Mouse (Mus musculus) intestine, embryonic 15.5 days (tissue): ENCODE results near the gene Kcna3. TPM values are rescaled to one million over a fixed set of nuclear protein-coding genes. Genes with fewer than 3 reads are reported as not detected.

Experiments used
- ATAC-seq: fragments of 200-750 bp; cut with Nextera tagmentation; 2 replicates; pipeline ENCODE4 v1.8.0; 2017; ENCODE audit warnings: moderate TSS enrichment, moderate library complexity
- H3K27ac ChIP-seq: fragments of 300-500 bp; sonication (generic); 2 replicates; pipeline ENCODE4 v1.5.1; 2015; ENCODE audit warnings: mild to moderate bottlenecking, inconsistent platforms
- H3K27me3 ChIP-seq: fragments of 300-500 bp; sonication (generic); replicated peaks from 2 replicates; pipeline ENCODE4 v1.6.1; 2015; ENCODE audit warnings: inconsistent platforms
- H3K36me3 ChIP-seq: fragments of 300-500 bp; sonication (generic); 2 replicates; pipeline ENCODE4 v1.6.1; 2015; ENCODE audit warnings: inconsistent platforms
- H3K4me1 ChIP-seq: fragments of 300-500 bp; sonication (generic); replicated peaks from 2 replicates; pipeline ENCODE4 v1.6.1; 2015; ENCODE audit warnings: inconsistent platforms
- H3K4me2 ChIP-seq: fragments of 300-500 bp; sonication (generic); replicated peaks from 2 replicates; pipeline ENCODE4 v1.6.1; 2015; ENCODE audit warnings: mild to moderate bottlenecking, inconsistent platforms
- H3K4me3 ChIP-seq: fragments of 300-500 bp; sonication (generic); replicated peaks from 2 replicates; pipeline ENCODE4 v1.5.1; 2015; ENCODE audit warnings: inconsistent platforms
- H3K9ac ChIP-seq: fragments of 300-500 bp; sonication (generic); 2 replicates; pipeline ENCODE4 v1.6.1; 2015; ENCODE audit warnings: inconsistent platforms
- H3K9me3 ChIP-seq: fragments of 300-500 bp; sonication (generic); 2 replicates; pipeline ENCODE4 v1.6.1; 2016; ENCODE audit warnings: inconsistent platforms
- WGBS: fragments of 180-500 bp; shearing (Covaris S2); methylation state at CpG from one replicate; pipeline ENCODE4 v1.1.7; 2015; 5-methylcytosine and 5-hydroxymethylcytosine counted together
- polyA plus RNA-seq: library from polyadenylated mRNA; unstranded; fragments of >200 nt; fragmentation: Nextera tagmentation; extraction: Ambion mirVana; gene quantifications from 2 replicates; pipeline ENCODE4 v1.2.1, GENCODE M21; 2015

Kcna3 gene
- polyA plus RNA-seq, 1 experiment from 2014 or later, result 0.96 TPM

GRCm38 (mm10) chr3:107067245-107067644 is 31.3 kb downstream of the Kcna3 start:
- H3K4me2 ChIP-seq, result no peak overlapping the region

GRCm38 (mm10) chr3:107073863-107074262 is 37.9 kb downstream of the Kcna3 start:
- H3K4me2 ChIP-seq, result no peak overlapping the region
- no peaks in the 10 kb centered on the region for H3K36me3 ChIP-seq
- no peaks in the 10 kb centered on the region for H3K27me3 ChIP-seq
- no peak for ATAC-seq
- no peak overlapping the region for H3K27ac ChIP-seq
- 54% methylated on average over 2 of the region's 2 CpGs for WGBS
- H3K4me1 ChIP-seq, result no peaks in the 10 kb centered on the region
- no peaks in the 10 kb centered on the region for H3K9me3 ChIP-seq
- no peak overlapping the region for H3K4me3 ChIP-seq
- H3K9ac ChIP-seq, result no peak overlapping the region

More at GRCm38 (mm10) chr3:107067245-107067644, 31.3 kb downstream of the Kcna3 start:
- Histone ChIP-seq H3K4me1 (no peaks in the 10 kb centered on the region), H3K9me3 (no peaks in the 10 kb centered on the region), H3K9ac (no peak overlapping the region), H3K27ac (no peak overlapping the region), H3K27me3 (no peaks in the 10 kb centered on the region), H3K4me3 (no peak overlapping the region), H3K36me3 (no peaks in the 10 kb centered on the region)
- ATAC-seq, result no peak
- 75% methylated on average over 6 of the region's 6 CpGs for WGBS

- Histone ChIP-seq H3K27ac (no peak overlapping the region), H3K9me3 (no peaks in the 10 kb centered on the region), H3K4me3 (no peak overlapping the region), H3K4me1 (no peaks in the 10 kb centered on the region), H3K36me3 (no peaks in the 10 kb centered on the region), H3K9ac (no peak overlapping the region), H3K27me3 (no peaks in the 10 kb centered on the region), H3K4me2 (no peak overlapping the region)
- 94% methylated on average over 1 of the region's 1 CpGs for WGBS
- ATAC-seq, result peak; percentile 43; the same call in 1 of the 2 replicates
Measured at GRCm38 (mm10) chr3:107075705-107076104, 39.7 kb downstream of the Kcna3 start.

GRCm38 (mm10) chr3:107076658-107077057 is 40.7 kb downstream of the Kcna3 start:
- WGBS, result 41% methylated on average over 3 of the region's 3 CpGs
- ATAC-seq, result no peak
- Histone ChIP-seq H3K36me3 (no peaks in the 10 kb centered on the region), H3K9ac (no peak overlapping the region), H3K27ac (no peak overlapping the region), H3K9me3 (no peaks in the 10 kb centered on the region), H3K4me1 (no peaks in the 10 kb centered on the region), H3K27me3 (no peaks in the 10 kb centered on the region), H3K4me3 (no peak overlapping the region), H3K4me2 (no peak overlapping the region)

GRCm38 (mm10) chr3:107077101-107077500 is 41.1 kb downstream of the Kcna3 start:
- no peaks in the 10 kb centered on the region for H3K27me3 ChIP-seq
- no peaks in the 10 kb centered on the region for H3K36me3 ChIP-seq
- no peaks in the 10 kb centered on the region for H3K9me3 ChIP-seq
- no peak overlapping the region for H3K4me2 ChIP-seq
- no peak overlapping the region for H3K27ac ChIP-seq
- WGBS, result 81% methylated on average over 2 of the region's 2 CpGs
- ATAC-seq, result no peak
- no peak overlapping the region for H3K9ac ChIP-seq
- H3K4me1 ChIP-seq, result no peaks in the 10 kb centered on the region
- no peak overlapping the region for H3K4me3 ChIP-seq

- no peaks in the 10 kb centered on the region for H3K9me3 ChIP-seq
- 81% methylated on average over 3 of the region's 3 CpGs for WGBS
- H3K27me3 ChIP-seq, result no peaks in the 10 kb centered on the region
- no peak overlapping the region for H3K4me3 ChIP-seq
- H3K36me3 ChIP-seq, result no peaks in the 10 kb centered on the region
- H3K4me2 ChIP-seq, result no peak overlapping the region
- no peak overlapping the region for H3K27ac ChIP-seq
- ATAC-seq, result no peak
- H3K9ac ChIP-seq, result no peak overlapping the region
- no peaks in the 10 kb centered on the region for H3K4me1 ChIP-seq
Measured at GRCm38 (mm10) chr3:107080803-107081202, 44.8 kb downstream of the Kcna3 start.

- Histone ChIP-seq H3K27ac (no peak overlapping the region), H3K9ac (no peak overlapping the region), H3K4me2 (no peak overlapping the region), H3K4me3 (no peak overlapping the region), H3K36me3 (no peaks in the 10 kb centered on the region), H3K4me1 (no peaks in the 10 kb centered on the region), H3K27me3 (no peaks in the 10 kb centered on the region), H3K9me3 (no peaks in the 10 kb centered on the region)
- no peak for ATAC-seq
- WGBS, result 24% methylated on average over 3 of the region's 3 CpGs
Measured at GRCm38 (mm10) chr3:107081227-107081626, 45.3 kb downstream of the Kcna3 start.

- 76% methylated on average over 3 of the region's 3 CpGs for WGBS
- Histone ChIP-seq H3K27me3 (no peaks in the 10 kb centered on the region), H3K9me3 (no peaks in the 10 kb centered on the region), H3K4me3 (no peak overlapping the region), H3K4me2 (no peak overlapping the region), H3K9ac (no peak overlapping the region), H3K4me1 (no peaks in the 10 kb centered on the region), H3K27ac (no peak overlapping the region), H3K36me3 (no peaks in the 10 kb centered on the region)
- no peak for ATAC-seq
Measured at GRCm38 (mm10) chr3:107084586-107084985, 48.6 kb downstream of the Kcna3 start.

- ATAC-seq, result no peak
- 82% methylated on average over 4 of the region's 4 CpGs for WGBS
- no peaks in the 10 kb centered on the region for H3K36me3 ChIP-seq
- H3K9me3 ChIP-seq, result no peaks in the 10 kb centered on the region
- H3K4me3 ChIP-seq, result no peak overlapping the region
- no peaks in the 10 kb centered on the region for H3K4me1 ChIP-seq
- H3K27me3 ChIP-seq, result no peaks in the 10 kb centered on the region; the same call in 1 of the 2 replicates
- no peak overlapping the region for H3K4me2 ChIP-seq
- no peak overlapping the region for H3K9ac ChIP-seq
- no peak overlapping the region for H3K27ac ChIP-seq
Measured at GRCm38 (mm10) chr3:107087410-107087809, 51.4 kb downstream of the Kcna3 start.

Other genes starting within 250 kb of the Kcna3 start
- 8.2 and 9.5 TPM in 2 replicates for gene Cd53, start 246.0 kb upstream of the Kcna3 start, polyA plus RNA-seq
- gene Olfr266, start 209.9 kb upstream of the Kcna3 start, polyA plus RNA-seq, result not detected in 2 replicates
- gene Kcna2, start 65.0 kb downstream of the Kcna3 start, polyA plus RNA-seq, result 0.08 and 0.09 TPM in 2 replicates
- not detected in 2 replicates for gene Kcna10, start 146.9 kb downstream of the Kcna3 start, polyA plus RNA-seq
- gene Cym, start 185.6 kb downstream of the Kcna3 start, polyA plus RNA-seq, result 11.4 and 133 TPM in 2 replicates
- gene A630076J17Rik, start 194.4 kb downstream of the Kcna3 start, polyA plus RNA-seq, result 0.13 TPM in 1 of 2 replicates, not detected in the other
- not detected in 2 replicates for gene Prok1, start 203.5 kb downstream of the Kcna3 start, polyA plus RNA-seq
- 200 and 209 TPM in 2 replicates for gene Lamtor5, start 242.7 kb downstream of the Kcna3 start, polyA plus RNA-seq